Mouse (Mus musculus) CH12F3 (cell line): ENCODE measurements around the gene 4930467E23Rik.
"Not testable (repeated sequence)": the region's sequence is repeated elsewhere in the genome, so short reads cannot be mapped to it uniquely, and the experiment has no call there.

ENCODE experiments used
- in situ Hi-C: fragments of 300-500 bp; cut with MboI; formaldehyde crosslinking; loops from 2 replicates; pipeline ENCODE4 v1.14.3; 2020; ENCODE audit warnings: low sequenced_read_pairs

The 4930467E23Rik gene

GRCm38 (mm10) chr8:19780658-19781057, 51.3 kb downstream of the 4930467E23Rik start:
- in situ Hi-C loops = not testable (repeated sequence)

- in situ Hi-C loops = not testable (repeated sequence)
These were observed 52.1 kb downstream of the 4930467E23Rik start for GRCm38 (mm10) chr8:19781328-19782114.

GRCm38 (mm10) chr8:19782736-19783135, 53.4 kb downstream of the 4930467E23Rik start:
- in situ Hi-C loops = not testable (repeated sequence)

- in situ Hi-C loops = not testable (repeated sequence)
These were observed 54.5 kb downstream of the 4930467E23Rik start for GRCm38 (mm10) chr8:19783860-19784259.

GRCm38 (mm10) chr8:19784554-19785364, 55.4 kb downstream of the 4930467E23Rik start:
- in situ Hi-C loops = not testable (repeated sequence)

GRCm38 (mm10) chr8:19792696-19793095, 63.3 kb downstream of the 4930467E23Rik start:
- in situ Hi-C loops = not testable (repeated sequence)
